Mouse (Mus musculus) ES-Bruce4 (cell line): Measurements from ENCODE around the gene Stx12. TPM values are rescaled to one million over a fixed set of nuclear protein-coding genes. Genes with fewer than 3 reads are reported as not detected.
"Not testable (repeated sequence)": the region's sequence is repeated elsewhere in the genome, so short reads cannot be mapped to it uniquely, and the experiment has no call there.

Source experiments
- H3K27ac ChIP-seq: 2 replicates; pipeline ENCODE4 v1.5.1; 2012; ENCODE audit warnings: low read length, inconsistent platforms; ENCODE audit not compliant: insufficient read depth
- H3K27me3 ChIP-seq: 2 replicates; pipeline ENCODE4 v1.6.1; 2012; ENCODE audit warnings: mild to moderate bottlenecking, low read length, inconsistent platforms; ENCODE audit not compliant: control insufficient read depth, poor library complexity, insufficient read depth, severe bottlenecking
- H3K36me3 ChIP-seq: 2 replicates; pipeline ENCODE4 v1.6.1; 2012; ENCODE audit warnings: inconsistent platforms, mild to moderate bottlenecking, low read length, moderate library complexity; ENCODE audit not compliant: control insufficient read depth, poor library complexity, insufficient read depth, severe bottlenecking
- H3K4me1 ChIP-seq: one replicate; pipeline ENCODE4 v1.8.1; 2011; ENCODE audit warnings: low read length; ENCODE audit not compliant: control insufficient read depth, insufficient read depth
- H3K4me3 ChIP-seq: 2 replicates; pipeline ENCODE4 v1.5.1; 2011; ENCODE audit warnings: low read depth, mild to moderate bottlenecking, low read length
- H3K9ac ChIP-seq: 2 replicates; pipeline ENCODE4 v1.6.1; 2012; ENCODE audit warnings: low read depth, mild to moderate bottlenecking, inconsistent platforms; ENCODE audit not compliant: poor library complexity, severe bottlenecking
- H3K9me3 ChIP-seq: replicated peaks from 2 replicates; pipeline ENCODE4 v1.6.1; 2012; ENCODE audit warnings: mild to moderate bottlenecking, low read length, inconsistent platforms; ENCODE audit not compliant: control insufficient read depth, poor library complexity, insufficient read depth, severe bottlenecking
- CTCF ChIP-seq: IDR thresholded peaks from one replicate; pipeline ENCODE4 v1.8.1; 2011; ENCODE audit warnings: low read depth, low read length
- EP300 ChIP-seq: IDR thresholded peaks from 2 replicates; pipeline ENCODE4 v1.6.1; 2011; ENCODE audit warnings: low read depth, low read length; ENCODE audit not compliant: insufficient read depth
- POLR2A ChIP-seq: IDR thresholded peaks from one replicate; pipeline ENCODE4 v1.8.1; 2011; ENCODE audit warnings: low read length; ENCODE audit not compliant: insufficient read depth
- polyA plus RNA-seq: library from polyadenylated mRNA; stranded (reverse); fragments of >200 nt; gene quantifications from 2 replicates; pipeline ENCODE4 v1.2.4, GENCODE M21; 2011; ENCODE audit warnings: low read depth; ENCODE audit not compliant: missing spikeins, insufficient read depth, insufficient read length

Stx12 gene
- polyA plus RNA-seq, 1 experiment, result 58.4 TPM

GRCm38 (mm10) chr4:132921488-132921887 lies 37.2 kb upstream of the Stx12 start:
- Histone ChIP-seq H3K4me1 (no peaks in the 10 kb centered on the region), H3K27me3 (no peaks in the 10 kb centered on the region), H3K36me3 (no peaks in the 10 kb centered on the region; the same call in 1 of the 2 replicates), H3K9ac (peak overlapping the region; percentile 63), H3K27ac (no peak overlapping the region), H3K4me3 (peak overlapping the region; percentile 64), H3K9me3 (no peaks in the 10 kb centered on the region)
- TF ChIP-seq CTCF, result no peak
- no peak for TF ChIP-seq EP300
- TF ChIP-seq POLR2A, result no peak

- no peak overlapping the region for H3K27ac ChIP-seq
- no peak overlapping the region for H3K9ac ChIP-seq
- H3K4me1 ChIP-seq, result no peaks in the 10 kb centered on the region
- no peaks in the 10 kb centered on the region; the same call in 1 of the 2 replicates for H3K36me3 ChIP-seq
- no peak for TF ChIP-seq EP300
- TF ChIP-seq CTCF, result no peak
- no peak for TF ChIP-seq POLR2A
- H3K4me3 ChIP-seq, result no peak overlapping the region
- no peaks in the 10 kb centered on the region for H3K9me3 ChIP-seq
- no peaks in the 10 kb centered on the region for H3K27me3 ChIP-seq
Measured at GRCm38 (mm10) chr4:132920171-132920570, 35.9 kb upstream of the Stx12 start.

- H3K27ac ChIP-seq, H3K4me3 ChIP-seq, H3K4me1 ChIP-seq, H3K36me3 ChIP-seq, H3K27me3 ChIP-seq, H3K9me3 ChIP-seq, H3K9ac ChIP-seq: not testable (repeated sequence)
Measured at GRCm38 (mm10) chr4:132918493-132918892, 34.2 kb upstream of the Stx12 start.

GRCm38 (mm10) chr4:132912156-132912555 lies 27.8 kb upstream of the Stx12 start:
- Histone ChIP-seq H3K27ac (no peak overlapping the region), H3K36me3 (peaks cover 12% of the 10 kb centered on the region), H3K4me1 (no peaks in the 10 kb centered on the region), H3K27me3 (no peaks in the 10 kb centered on the region), H3K9me3 (no peaks in the 10 kb centered on the region), H3K9ac (no peak overlapping the region), H3K4me3 (no peak overlapping the region)
- TF ChIP-seq EP300 (no peak), POLR2A (no peak), CTCF (no peak)

- TF ChIP-seq EP300 (no peak), CTCF (no peak), POLR2A (no peak)
- Histone ChIP-seq H3K4me3 (no peak overlapping the region), H3K27ac (no peak overlapping the region), H3K9me3 (no peaks in the 10 kb centered on the region), H3K9ac (no peak overlapping the region), H3K27me3 (no peaks in the 10 kb centered on the region), H3K36me3 (peaks cover 5% of the 10 kb centered on the region), H3K4me1 (no peaks in the 10 kb centered on the region)
Measured at GRCm38 (mm10) chr4:132905843-132906360, 21.6 kb upstream of the Stx12 start.

GRCm38 (mm10) chr4:132904765-132905309 lies 20.5 kb upstream of the Stx12 start:
- Histone ChIP-seq H3K4me1 (no peaks in the 10 kb centered on the region), H3K9ac (no peak overlapping the region), H3K4me3 (no peak overlapping the region), H3K27ac (no peak overlapping the region), H3K36me3 (peaks cover 3% of the 10 kb centered on the region), H3K9me3 (no peaks in the 10 kb centered on the region), H3K27me3 (no peaks in the 10 kb centered on the region)
- TF ChIP-seq EP300 (no peak), POLR2A (no peak), CTCF (no peak)
